Mouse (Mus musculus) left cerebral cortex, adult 2 months (tissue): Measurements from ENCODE around the gene Epb41l2. TPM values are rescaled to one million over a fixed set of nuclear protein-coding genes. Genes with fewer than 3 reads are reported as not detected.
A peak's percentile ranks its signal among the peaks of the same experiment; 100 is the strongest.

Source experiments
- DNase-seq, 2 experiments: peaks; one replicate each; pipeline ENCODE4 v3.0.0; 2021 to 2022; ENCODE audit warnings: low spot score in 2 of 2, mixed read lengths in 1 of 2; ENCODE audit errors: extremely low spot score in 1 of 2
- H3K27ac ChIP-seq: fragments of 200-600 bp; 2 replicates; pipeline ENCODE4 v1.8.1; 2022
- H3K4me3 ChIP-seq: fragments of 200-600 bp; 2 replicates; pipeline ENCODE4 v1.8.1; 2022
- CTCF ChIP-seq: fragments of 200-600 bp; IDR thresholded peaks from 2 replicates; pipeline ENCODE4 v1.8.1; 2022; ENCODE audit warnings: antibody characterized with exemption, mild to moderate bottlenecking, moderate library complexity
- intact Hi-C: fragments of 180-260 bp; cut with DNase I; formaldehyde crosslinking; loops from one replicate; pipeline ENCODE4 v1.15.1; 2025
- total RNA-seq, 2 experiments: library from RNA; stranded (reverse); gene quantifications; 2 replicates each; pipeline ENCODE4 v1.2.3; 2021

Gene Epb41l2
- total RNA-seq, 2 experiments from 2014 or later: 123 to 127 TPM

DNA sequence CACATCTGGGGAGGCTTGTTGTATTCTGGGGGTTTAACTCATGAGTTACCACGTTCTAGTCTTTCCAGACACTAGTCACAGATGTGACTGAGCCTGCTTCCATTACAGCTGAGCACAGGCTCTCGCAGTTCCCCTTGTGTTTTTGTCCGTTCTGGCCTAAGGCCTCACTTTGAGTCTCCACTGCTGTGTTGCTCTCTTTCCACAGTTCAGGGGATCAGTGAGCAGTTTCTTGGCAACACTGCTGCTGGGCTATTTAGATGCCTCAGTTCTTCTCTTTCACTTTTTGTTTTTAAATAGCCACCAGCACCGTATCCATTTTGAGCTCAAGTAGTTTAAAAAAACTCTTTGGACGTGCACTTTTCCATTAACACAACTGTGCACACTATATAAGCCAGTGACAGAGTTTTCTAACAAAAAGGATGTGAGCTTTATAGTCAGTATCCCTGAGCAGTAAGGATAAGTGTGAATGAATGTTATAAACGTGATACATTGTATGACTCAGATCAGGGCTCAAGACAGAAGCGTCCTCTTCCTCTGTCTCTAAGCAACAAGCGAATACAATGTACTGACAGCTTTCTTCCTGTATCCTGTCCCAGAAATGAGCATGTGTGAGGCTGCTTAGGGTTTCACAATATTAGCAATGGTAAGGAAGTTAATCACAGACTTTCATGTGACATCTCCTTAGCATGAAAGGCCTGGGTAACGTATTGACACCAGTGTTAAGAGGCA lies 28.1 kb upstream of the Epb41l2 start:
- intact Hi-C loops: loop anchor here (2.0 kb wide), 1 partner anchor 35 kb away; no protein-coding TSS in a partner anchor
- H3K4me3 ChIP-seq: no peak overlapping the region
- H3K27ac ChIP-seq: 0 out of 2 replicates have a peak overlapping the region, but pooled peaks have one; percentile 47
- DNase-seq: no peak
- TF ChIP-seq CTCF: no peak

DNA sequence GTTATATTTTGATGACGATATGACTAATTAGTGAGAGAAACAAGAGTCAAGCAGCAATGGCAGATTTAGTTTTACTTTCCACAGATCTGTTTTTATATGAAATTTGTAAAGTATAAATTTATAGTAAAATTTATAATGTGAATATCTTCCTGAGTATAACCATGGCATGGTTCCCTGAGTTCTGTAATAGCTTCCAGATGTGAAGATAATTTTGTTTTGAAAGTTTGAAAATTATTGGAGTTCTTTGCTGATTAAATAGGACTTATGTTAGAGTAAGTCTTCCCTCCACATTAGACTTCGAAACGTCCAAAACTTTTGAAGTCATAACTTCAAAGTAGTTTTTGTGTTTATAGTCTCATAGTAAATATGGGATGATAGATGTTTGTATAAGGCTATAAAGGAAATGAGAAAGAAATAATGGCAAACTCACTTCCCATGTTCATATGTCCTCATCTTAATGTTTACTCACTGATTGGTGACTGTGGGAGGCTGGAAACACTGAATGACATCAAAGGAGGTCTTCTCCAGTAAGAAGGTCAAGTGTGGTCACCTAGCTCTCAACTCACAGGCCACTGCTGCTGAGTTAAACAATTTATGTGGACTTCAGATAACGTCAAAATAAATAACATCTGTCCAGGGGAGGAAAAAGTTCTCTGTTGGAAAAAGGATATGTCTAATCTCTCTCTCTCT lies 26.1 kb upstream of the Epb41l2 start:
- DNase-seq: no peak
- TF ChIP-seq CTCF: no peak
- Histone ChIP-seq H3K4me3 (no peak overlapping the region), H3K27ac (no peak overlapping the region)
- intact Hi-C loops: no loop called here

DNA sequence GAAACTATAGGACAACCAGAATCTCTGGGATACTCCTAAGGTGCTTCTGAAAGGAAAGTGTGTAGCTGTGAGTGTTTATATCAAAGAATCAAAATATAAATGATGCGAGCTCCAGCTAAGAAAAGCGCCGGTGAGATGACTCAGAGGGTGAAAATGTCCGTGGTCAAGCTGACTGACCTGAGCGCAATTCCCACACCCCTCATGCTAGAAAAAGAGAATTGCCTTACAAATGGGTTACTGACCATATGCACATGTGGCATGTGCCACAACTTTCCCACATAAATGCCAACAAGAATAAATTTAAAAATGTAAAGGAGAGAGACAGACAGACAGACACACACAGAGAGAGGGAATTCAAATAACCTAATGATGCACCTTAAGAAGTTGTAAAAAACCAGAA lies 18.9 kb upstream of the Epb41l2 start:
- H3K4me3 ChIP-seq: no peak overlapping the region
- H3K27ac ChIP-seq: no peak overlapping the region
- no peak for DNase-seq
- TF ChIP-seq CTCF: no peak
- intact Hi-C loops: no loop called here

DNA sequence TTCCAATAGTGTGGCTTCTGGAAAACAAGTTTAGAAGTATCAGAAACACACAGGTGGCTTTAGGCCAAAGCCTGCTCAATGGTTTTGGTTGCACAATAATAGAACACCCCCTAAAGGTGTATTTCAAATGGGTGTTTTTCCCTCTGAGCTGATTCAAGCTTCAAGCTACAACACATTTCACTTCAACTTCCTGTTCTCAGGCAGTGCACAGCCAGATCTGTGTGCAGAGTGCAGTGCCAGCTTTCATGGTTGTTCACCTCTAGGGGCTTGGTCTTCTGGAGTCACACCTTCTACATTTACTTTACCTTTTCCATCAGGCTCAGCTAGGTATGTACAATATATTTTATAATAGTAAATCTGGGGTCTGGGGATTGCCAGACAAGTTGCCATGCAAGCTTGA lies 16.8 kb upstream of the Epb41l2 start:
- no peak overlapping the region for H3K4me3 ChIP-seq
- TF ChIP-seq CTCF: no peak
- H3K27ac ChIP-seq: no peak overlapping the region
- intact Hi-C loops: no loop called here
- DNase-seq: no peak

DNA sequence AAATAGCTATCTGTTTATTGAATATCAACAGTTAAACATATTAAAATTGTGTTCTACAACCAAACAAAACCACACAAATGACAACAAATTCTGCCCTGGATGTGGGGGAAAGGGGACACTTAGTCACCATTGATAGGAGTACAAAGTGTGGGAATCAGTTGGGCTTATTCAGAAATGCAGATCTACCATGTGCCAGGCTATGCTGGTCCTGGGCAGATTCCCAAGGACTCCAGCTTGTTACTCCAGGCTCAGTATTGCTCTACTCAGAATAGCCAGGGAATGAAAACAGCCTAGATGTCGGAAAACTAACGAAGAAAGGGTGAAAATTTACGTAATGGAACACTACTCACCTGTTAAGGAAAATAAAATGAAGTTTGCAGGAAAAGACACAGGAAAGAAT lies 5.7 kb upstream of the Epb41l2 start:
- H3K4me3 ChIP-seq: no peak overlapping the region
- no peak for TF ChIP-seq CTCF
- DNase-seq: no peak
- intact Hi-C loops: no loop called here
- H3K27ac ChIP-seq: no peak overlapping the region

DNA sequence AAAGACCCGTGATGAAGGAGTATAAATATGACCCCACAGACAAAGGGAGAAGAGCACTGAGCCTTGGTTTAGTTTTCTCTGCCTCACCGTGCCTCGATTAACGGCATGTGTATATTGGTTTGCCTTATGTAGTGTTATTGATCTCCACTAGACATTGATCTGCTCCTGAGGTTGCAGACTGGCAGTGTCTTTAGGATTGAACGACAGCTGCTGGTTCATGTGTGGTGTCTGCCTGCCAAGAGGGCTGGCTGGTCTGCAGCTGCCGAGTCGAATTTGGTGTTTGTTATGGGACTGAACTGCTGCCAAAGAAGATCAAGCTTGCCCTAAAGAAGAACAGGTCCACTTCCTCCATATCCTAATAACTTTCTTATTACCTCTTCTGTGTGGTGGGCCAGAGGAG lies 5.2 kb upstream of the Epb41l2 start:
- H3K4me3 ChIP-seq: no peak overlapping the region
- TF ChIP-seq CTCF: no peak
- DNase-seq: no peak
- intact Hi-C loops: no loop called here
- H3K27ac ChIP-seq: no peak overlapping the region

DNA sequence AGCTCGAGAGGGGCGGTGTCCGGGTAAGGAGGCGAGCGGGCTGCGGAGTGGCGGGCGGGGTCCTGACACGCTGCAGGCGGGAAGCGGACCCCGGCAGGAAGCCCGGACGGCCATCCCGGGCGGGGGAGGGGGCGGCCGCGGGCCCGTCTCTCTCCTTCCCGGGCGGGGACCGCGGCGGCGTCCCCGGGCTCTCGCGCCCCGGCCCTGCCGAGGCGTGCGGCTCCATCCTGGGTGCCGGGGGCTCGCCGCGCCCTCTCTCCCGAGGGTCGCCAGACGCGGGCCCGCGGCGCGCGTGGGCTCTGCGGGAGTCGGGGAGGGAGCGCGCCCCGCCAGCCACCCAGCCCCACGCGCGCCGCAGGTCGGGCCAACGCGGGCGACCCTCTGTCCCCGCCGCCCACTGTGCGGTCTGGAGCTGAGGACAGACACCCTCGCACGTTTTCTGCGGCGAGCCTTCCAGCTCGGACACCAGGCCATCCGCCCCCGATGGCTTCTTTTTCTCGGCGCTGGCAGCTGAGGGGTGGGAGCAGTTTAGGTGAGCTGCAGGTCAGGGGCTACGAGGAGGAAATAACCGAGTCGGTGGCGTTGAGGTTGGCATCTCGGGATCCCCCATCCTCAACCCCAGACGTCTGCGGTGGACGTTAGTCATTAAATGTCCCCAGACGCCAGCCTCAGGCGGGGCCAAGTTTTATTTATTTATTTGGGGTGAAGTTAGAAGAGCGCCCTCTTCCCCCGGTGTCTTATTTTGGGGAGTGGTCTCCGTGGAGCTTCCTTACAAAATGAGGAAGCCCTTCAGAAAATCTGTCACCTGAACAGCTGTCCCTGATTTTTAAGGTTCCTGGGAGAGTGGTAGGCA lies 587 bp downstream of the Epb41l2 start:
- intact Hi-C loops: loop anchor here (2.0 to 5.0 kb wide), 4 partner anchors 63 to 127 kb away; no protein-coding TSS in a partner anchor
- no peak; the same call in 1 of the 2 replicates for TF ChIP-seq CTCF
- peak; percentile 24 to 25 for DNase-seq
- peak overlapping the region; percentile 88 for H3K4me3 ChIP-seq
- H3K27ac ChIP-seq: peak overlapping the region; percentile 69

DNA sequence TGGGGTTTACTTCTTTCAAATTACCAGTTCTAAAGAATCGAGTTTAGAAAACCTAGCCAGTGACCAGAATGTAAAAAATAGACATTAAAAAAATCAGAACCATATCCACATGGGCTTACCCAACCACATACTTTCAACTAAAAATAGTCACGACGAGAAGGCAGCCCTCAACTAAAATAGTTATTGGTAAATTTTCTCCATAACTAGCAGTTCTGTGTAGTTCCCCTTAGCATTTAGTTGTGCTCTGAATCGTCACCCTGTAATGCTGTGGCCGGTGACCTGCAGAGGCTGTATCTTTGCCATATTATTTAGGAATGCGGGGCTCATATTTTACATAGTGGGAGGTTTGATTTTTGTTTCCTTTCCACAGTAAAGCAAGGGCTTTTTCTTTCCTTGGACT lies 2.6 kb downstream of the Epb41l2 start:
- H3K4me3 ChIP-seq: peak overlapping the region; percentile 88
- intact Hi-C loops: loop anchor here (5.0 kb wide), 1 partner anchor 90 kb away; no protein-coding TSS in a partner anchor

DNA sequence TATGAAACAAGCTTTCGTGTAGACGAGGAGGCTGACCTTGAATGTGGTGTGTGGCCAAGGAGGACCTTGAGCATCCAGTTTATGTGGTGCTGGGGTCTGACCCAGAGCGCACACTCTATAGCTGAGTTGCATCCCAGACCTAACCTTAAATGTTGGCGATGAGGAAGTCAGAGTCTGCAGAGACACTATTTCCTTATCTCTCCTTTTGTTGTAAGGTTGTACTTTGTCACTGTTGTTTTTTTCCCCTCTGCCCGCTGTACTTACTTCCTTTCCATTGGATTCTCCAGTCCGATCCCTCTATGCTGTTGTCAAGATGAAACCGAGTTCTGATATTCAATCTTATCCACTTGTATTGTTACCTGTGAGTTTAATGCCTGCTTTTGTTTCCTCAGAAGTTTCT lies 5.6 kb downstream of the Epb41l2 start:
- Histone ChIP-seq H3K4me3 (no peak overlapping the region), H3K27ac (no peak overlapping the region)
- TF ChIP-seq CTCF: no peak
- no peak for DNase-seq
- intact Hi-C loops: no loop called here

More for the DNA sequence above, 2.6 kb downstream of the Epb41l2 start:
- H3K27ac ChIP-seq: no peak overlapping the region
- no peak for TF ChIP-seq CTCF
- no peak for DNase-seq

DNA sequence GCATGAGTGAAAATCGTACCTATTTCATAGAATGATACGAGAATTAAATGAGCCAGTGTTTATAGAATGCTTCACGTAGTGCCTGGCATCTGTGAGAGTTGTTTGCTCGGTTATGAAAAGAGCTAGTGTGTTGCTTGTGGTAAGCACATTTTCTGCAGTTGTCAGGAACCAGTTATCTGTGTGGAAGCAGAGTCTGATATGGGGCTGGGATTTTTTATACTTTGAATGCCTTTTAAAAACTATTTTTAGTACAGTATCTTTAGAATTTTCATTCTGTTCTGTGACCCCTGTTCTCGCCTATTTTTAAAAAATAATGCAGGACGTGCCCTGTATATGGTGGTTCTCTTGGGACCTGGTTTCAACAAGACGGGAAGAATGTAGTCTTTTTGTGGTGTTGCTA lies 6.1 kb downstream of the Epb41l2 start:
- intact Hi-C loops: no loop called here
- H3K4me3 ChIP-seq: no peak overlapping the region
- no peak for TF ChIP-seq CTCF
- H3K27ac ChIP-seq: peak overlapping the region; percentile 28; the same call in 1 of the 2 replicates
- no peak for DNase-seq

DNA sequence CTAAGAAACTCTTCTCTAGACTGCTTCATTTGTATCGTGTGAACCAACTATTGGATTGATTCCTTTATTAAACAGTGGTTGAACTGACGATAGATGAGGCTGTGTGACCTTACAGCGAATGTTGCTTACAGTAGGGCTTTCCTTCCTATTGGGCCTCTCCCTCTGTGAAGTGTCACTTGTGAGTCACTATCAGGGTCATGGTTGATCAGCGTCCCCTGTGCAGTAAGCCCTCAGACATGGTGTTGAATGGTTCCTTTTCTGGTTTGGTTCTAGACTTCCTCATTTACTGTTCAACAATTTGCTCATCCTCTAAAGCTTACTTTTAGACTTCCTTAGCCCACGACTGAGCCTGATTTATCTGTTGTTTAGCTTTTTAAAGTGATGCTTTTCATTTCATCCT lies 7.1 kb downstream of the Epb41l2 start:
- Histone ChIP-seq H3K27ac (no peak overlapping the region), H3K4me3 (no peak overlapping the region)
- no peak for TF ChIP-seq CTCF
- no peak for DNase-seq
- intact Hi-C loops: no loop called here

DNA sequence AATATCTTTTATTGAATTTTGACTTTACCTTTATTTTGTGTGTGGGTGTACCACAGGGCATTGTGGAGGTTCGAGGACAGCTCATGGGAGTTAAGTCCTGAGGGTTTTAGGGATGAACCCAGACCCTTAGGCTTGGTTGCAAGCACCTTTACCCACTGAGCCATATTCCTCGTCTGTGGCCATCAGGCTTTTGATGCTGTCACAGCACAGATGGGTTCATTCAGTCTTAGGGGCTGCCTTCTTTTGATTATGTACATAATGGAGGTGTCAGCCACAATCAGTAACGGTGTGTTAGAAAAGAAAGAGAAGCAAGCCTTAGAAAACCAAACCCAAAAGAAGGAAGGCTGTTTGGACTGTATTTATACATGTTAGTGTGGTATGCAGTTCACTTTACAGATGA lies 9.3 kb downstream of the Epb41l2 start:
- TF ChIP-seq CTCF: no peak
- intact Hi-C loops: no loop called here
- H3K27ac ChIP-seq: no peak overlapping the region
- no peak overlapping the region for H3K4me3 ChIP-seq
- DNase-seq: no peak
